Mouse (Mus musculus) hindbrain, embryonic 12.5 days (tissue): ENCODE measurements around the gene Ecel1. TPM values are rescaled to one million over a fixed set of nuclear protein-coding genes. Genes with fewer than 3 reads are reported as not detected.

Source experiments
- ATAC-seq: fragments of 200-750 bp; cut with Nextera tagmentation; 2 replicates; pipeline ENCODE4 v1.8.0; 2017; ENCODE audit warnings: moderate TSS enrichment; ENCODE audit not compliant: low FRiP score
- H3K27ac ChIP-seq: fragments of 300-500 bp; sonication (generic); 2 replicates; pipeline ENCODE4 v1.5.1; 2016; ENCODE audit warnings: mild to moderate bottlenecking
- H3K27me3 ChIP-seq: fragments of 300-500 bp; sonication (generic); 2 replicates; pipeline ENCODE4 v1.6.1; 2016; ENCODE audit warnings: mild to moderate bottlenecking
- H3K36me3 ChIP-seq: fragments of 300-500 bp; sonication (generic); 2 replicates; pipeline ENCODE4 v1.6.1; 2016; ENCODE audit warnings: mild to moderate bottlenecking
- H3K4me1 ChIP-seq: fragments of 300-500 bp; sonication (generic); 2 replicates; pipeline ENCODE4 v1.6.1; 2016
- H3K4me2 ChIP-seq: fragments of 300-500 bp; sonication (generic); replicated peaks from 2 replicates; pipeline ENCODE4 v1.6.1; 2016; ENCODE audit warnings: mild to moderate bottlenecking
- H3K4me3 ChIP-seq: fragments of 300-500 bp; sonication (generic); 2 replicates; pipeline ENCODE4 v1.5.1; 2016; ENCODE audit warnings: mild to moderate bottlenecking
- H3K9ac ChIP-seq: fragments of 300-500 bp; sonication (generic); 2 replicates; pipeline ENCODE4 v1.6.1; 2016; ENCODE audit warnings: mild to moderate bottlenecking, moderate library complexity
- H3K9me3 ChIP-seq: fragments of 300-500 bp; sonication (generic); replicated peaks from 2 replicates; pipeline ENCODE4 v1.6.1; 2016; ENCODE audit warnings: mild to moderate bottlenecking
- WGBS: fragments of 180-500 bp; shearing (Covaris S2); methylation state at CpG from one replicate; pipeline ENCODE4 v1.1.7; 2016; 5-methylcytosine and 5-hydroxymethylcytosine counted together
- polyA plus RNA-seq: library from polyadenylated mRNA; unstranded; fragments of >200 nt; fragmentation: Nextera tagmentation; extraction: Ambion mirVana; gene quantifications from 2 replicates; pipeline ENCODE4 v1.2.1, GENCODE M21; 2016

Ecel1 gene
- polyA plus RNA-seq, 1 experiment from 2014 or later: 29.2 TPM

DNA sequence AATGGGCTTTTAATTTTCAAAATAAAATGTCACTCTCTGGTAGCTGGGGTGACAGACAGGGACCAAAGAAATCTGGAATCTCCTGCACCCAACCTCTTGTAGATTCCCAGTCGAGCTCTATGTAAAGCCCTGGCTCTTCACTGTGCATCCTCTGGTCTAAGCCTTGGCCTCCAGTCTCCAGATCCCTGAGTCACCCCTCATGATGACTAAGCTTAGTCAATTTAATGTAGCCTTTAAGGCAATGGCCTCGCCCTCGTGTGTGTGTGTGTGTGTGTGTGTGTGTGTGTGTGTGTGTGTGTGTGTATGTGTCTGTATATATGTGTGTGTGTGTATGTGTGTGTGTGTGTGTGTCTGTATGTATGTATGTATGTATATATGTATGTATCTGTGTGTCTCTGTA is 3.1 kb upstream of the Ecel1 start:
- Histone ChIP-seq H3K9me3 (no peaks in the 10 kb centered on the region), H3K4me2 (no peak overlapping the region), H3K36me3 (no peaks in the 10 kb centered on the region), H3K4me3 (no peak overlapping the region), H3K27ac (no peak overlapping the region), H3K9ac (no peak overlapping the region), H3K4me1 (peaks cover 28% of the 10 kb centered on the region), H3K27me3 (peaks cover 60% of the 10 kb centered on the region)
- 82% methylated on average over 3 of the region's 3 CpGs for WGBS
- no peak for ATAC-seq

DNA sequence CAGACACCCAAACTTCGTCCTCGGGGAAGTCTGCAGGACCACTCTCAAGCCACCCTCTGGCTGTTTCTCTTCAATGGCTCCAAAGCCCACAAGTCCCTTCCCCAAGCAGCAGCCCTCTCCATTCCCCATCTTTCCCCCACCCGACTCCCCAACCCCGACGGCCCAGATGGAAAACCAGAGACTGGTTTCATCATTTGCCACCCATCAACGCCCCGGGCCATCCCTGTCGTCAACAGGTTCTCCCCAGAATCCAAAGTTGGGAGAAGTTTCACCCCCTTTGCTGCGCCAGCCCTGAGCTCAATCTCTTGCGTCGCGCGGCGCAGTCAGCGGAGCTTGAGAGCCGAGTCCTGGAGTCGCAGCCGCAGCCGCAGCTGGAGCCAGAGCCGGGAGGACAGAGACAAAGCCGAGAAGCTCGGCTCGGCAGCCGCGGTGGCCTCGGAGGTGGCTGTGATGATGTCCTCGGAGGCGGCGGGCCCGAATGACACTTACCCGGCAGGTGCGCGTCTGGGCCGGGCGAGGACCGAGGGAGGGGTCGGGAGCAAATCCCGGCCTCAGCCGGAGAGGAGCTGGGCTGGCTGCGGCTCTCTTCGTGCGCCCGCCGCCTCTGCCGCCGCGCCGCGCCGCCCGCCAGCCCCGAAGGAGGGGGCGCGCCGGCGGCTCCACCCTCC is 656 bp downstream of the Ecel1 start:
- peaks cover 29% of the 10 kb centered on the region for H3K4me1 ChIP-seq
- peak overlapping the region; percentile 75 for H3K4me2 ChIP-seq
- no peaks in the 10 kb centered on the region for H3K36me3 ChIP-seq
- WGBS: under 1% methylated on average over 45 of the region's 56 CpGs
- H3K27ac ChIP-seq: 0 out of 2 replicates have a peak overlapping the region, but pooled peaks have one; percentile 62
- H3K9ac ChIP-seq: peak overlapping the region; percentile 63
- peak overlapping the region; percentile 47 for H3K4me3 ChIP-seq
- no peaks in the 10 kb centered on the region for H3K9me3 ChIP-seq
- peak; percentile 21; the same call in 1 of the 2 replicates for ATAC-seq
- peaks cover 89% of the 10 kb centered on the region for H3K27me3 ChIP-seq

DNA sequence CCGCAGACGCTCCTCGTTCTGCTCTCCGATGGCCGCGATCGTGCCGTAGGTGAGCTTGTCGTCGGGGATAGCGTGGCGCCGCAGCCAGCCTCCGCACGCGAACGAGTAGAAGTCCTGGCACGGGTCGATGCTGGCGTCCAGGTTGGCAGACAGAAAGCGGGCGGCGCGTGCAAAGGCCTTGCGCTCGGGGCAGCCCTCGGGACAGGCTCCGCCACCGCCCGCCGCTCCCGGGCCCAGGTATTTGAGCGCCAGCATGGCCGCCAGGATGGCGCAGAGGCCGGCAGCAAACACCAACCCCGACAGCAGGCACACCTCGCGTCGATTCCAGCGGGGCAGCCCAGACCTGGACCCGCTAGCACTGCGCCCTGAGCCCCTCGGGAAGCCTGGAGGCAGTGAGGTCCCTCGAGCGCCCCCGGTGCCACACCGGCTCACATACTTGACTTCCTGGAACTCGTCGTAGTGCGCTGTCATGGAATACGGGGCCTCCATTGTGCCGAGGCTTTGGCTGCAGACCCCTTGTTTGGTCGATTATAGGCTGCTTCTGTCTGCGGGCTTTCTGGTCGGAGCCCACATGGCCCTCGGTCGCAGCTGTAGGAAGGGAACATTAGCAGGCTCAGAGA is 1.7 kb downstream of the Ecel1 start:
- Histone ChIP-seq H3K27ac (no peak overlapping the region; the same call in 1 of the 2 replicates), H3K9me3 (no peaks in the 10 kb centered on the region), H3K4me3 (peak overlapping the region; percentile 47), H3K4me2 (peak overlapping the region; percentile 75), H3K4me1 (peaks cover 29% of the 10 kb centered on the region), H3K27me3 (peaks cover 97% of the 10 kb centered on the region), H3K36me3 (no peaks in the 10 kb centered on the region), H3K9ac (peak overlapping the region; percentile 63)
- WGBS: 1% methylated on average over 58 of the region's 58 CpGs
- no peak for ATAC-seq

DNA sequence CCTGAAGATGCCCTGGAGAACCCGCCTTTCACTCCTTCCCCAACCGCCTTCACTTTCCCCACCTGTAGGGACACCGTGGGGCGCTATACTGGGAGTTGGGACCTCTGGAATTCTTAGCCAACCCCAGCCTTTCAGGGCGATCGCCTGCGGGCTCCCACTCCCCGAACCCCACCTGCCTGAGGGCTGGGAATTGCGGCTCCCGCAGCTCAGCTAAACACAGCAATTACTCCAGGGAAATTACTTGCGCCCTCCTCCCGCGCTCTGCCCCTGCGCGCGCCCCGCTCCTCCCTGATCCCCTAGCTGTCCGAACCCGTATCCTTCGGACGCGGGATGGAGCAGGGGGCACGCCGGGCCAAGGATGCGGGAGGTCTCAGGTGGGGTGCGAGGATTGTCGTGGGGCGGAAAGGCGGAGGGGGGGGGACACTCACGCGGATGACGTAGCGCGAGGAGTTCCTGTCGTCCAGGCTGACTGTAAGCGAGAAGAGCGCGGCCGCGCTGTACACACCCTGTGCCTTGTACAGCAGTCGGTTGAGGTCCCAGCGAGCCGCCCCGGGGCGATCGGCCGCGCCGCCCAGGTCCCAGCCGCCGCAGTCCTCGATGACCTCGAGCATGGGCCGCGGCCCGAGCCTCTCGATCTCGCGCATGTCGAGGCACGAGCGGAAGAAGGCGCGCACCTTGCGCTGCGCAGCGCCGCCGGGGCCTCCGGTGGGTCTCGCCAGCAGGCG is 2.4 kb downstream of the Ecel1 start:
- 0 out of 2 replicates have a peak, but pooled peaks have one; percentile 35 for ATAC-seq
- Histone ChIP-seq H3K27ac (no peak overlapping the region; the same call in 1 of the 2 replicates), H3K4me1 (peaks cover 29% of the 10 kb centered on the region)

DNA sequence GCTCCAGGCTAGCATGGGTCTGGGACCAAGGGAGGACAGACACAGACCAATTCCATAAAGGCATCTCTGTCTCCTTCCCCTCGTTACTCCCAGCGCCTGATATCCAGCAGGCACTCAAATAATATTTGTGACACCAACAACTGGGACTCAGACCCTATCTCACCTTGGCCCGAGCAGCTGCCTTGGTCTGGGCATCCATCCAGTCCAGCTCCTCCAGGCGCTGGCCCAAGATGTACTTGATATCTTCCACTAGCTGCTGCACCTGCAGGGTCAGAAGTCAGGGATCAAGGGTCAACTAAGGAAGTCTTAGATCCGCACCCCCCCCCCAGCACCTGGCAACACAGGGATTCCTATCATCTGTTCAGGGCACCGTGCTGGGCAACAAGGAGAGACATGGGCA is 5.0 kb downstream of the Ecel1 start:
- ATAC-seq: no peak
- no peak overlapping the region for H3K4me2 ChIP-seq
- 87% methylated on average over 6 of the region's 6 CpGs for WGBS
- H3K9ac ChIP-seq: no peak overlapping the region
- no peaks in the 10 kb centered on the region for H3K36me3 ChIP-seq
- no peak overlapping the region for H3K4me3 ChIP-seq
- peaks cover 23% of the 10 kb centered on the region for H3K4me1 ChIP-seq
- peaks cover 82% of the 10 kb centered on the region for H3K27me3 ChIP-seq
- no peaks in the 10 kb centered on the region for H3K9me3 ChIP-seq
- no peak overlapping the region for H3K27ac ChIP-seq

More for the DNA sequence above, 2.4 kb downstream of the Ecel1 start:
- Histone ChIP-seq H3K4me3 (peak overlapping the region; percentile 47), H3K9ac (peak overlapping the region; percentile 63), H3K9me3 (no peaks in the 10 kb centered on the region), H3K36me3 (no peaks in the 10 kb centered on the region), H3K27me3 (peaks cover 99% of the 10 kb centered on the region), H3K4me2 (peak overlapping the region; percentile 75)
- WGBS: 2% methylated on average over 70 of the region's 72 CpGs

DNA sequence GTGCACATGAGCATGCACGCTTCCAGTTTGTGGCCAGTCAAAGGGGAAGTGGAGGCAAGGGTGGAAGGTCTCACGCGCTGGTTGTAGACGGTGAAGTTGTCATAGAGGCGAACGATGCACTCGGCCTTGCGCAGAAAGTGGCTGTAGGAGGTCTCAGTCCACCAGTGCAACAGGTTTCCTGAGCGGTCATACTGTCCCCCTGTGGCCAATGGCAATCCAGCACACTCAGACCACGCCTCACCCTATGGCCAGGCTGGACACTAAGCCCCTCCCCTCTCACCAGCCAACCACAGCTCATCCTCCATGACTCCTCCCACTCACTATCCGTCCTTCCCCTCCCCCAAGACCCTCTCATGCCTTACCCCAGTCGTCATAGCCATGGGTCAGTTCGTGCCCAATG is 6.9 kb downstream of the Ecel1 start:
- H3K4me3 ChIP-seq: no peak overlapping the region
- H3K9ac ChIP-seq: no peak overlapping the region
- no peak overlapping the region; the same call in 1 of the 2 replicates for H3K4me2 ChIP-seq
- 35% methylated on average over 13 of the region's 13 CpGs for WGBS
- H3K4me1 ChIP-seq: peaks cover 6% of the 10 kb centered on the region
- no peaks in the 10 kb centered on the region for H3K36me3 ChIP-seq
- H3K9me3 ChIP-seq: no peaks in the 10 kb centered on the region
- H3K27me3 ChIP-seq: peaks cover 64% of the 10 kb centered on the region
- ATAC-seq: no peak
- no peak overlapping the region for H3K27ac ChIP-seq

DNA sequence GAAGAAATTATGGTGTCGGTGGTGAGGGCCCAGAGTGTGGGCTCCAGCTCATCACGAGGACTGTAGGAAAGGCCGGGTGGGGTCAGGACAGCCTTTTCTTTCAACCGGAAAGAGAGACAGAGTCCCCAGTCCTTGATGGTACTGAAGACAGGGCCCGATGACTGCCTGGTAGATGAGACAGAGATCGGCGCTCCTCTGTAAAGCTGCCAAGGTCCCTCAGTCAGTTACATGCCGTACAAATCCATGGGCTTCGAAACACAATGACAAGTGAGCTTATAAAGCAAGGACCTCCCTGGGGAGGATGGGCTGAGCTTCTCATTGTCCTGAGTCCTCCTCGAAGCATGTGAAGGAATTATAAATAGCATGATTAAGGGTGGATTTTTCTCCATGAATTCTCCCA is 13.2 kb downstream of the Ecel1 start:
- Histone ChIP-seq H3K36me3 (no peaks in the 10 kb centered on the region), H3K27me3 (0 out of 2 replicates have a peak, but pooled peaks cover 8% of the 10 kb centered on the region), H3K27ac (no peak overlapping the region), H3K4me1 (0 out of 2 replicates have a peak, but pooled peaks cover 5% of the 10 kb centered on the region), H3K4me3 (no peak overlapping the region), H3K9me3 (no peaks in the 10 kb centered on the region), H3K9ac (no peak overlapping the region), H3K4me2 (no peak overlapping the region)
- 71% methylated on average over 10 of the region's 10 CpGs for WGBS
- peak; percentile 35; the same call in 1 of the 2 replicates for ATAC-seq

DNA sequence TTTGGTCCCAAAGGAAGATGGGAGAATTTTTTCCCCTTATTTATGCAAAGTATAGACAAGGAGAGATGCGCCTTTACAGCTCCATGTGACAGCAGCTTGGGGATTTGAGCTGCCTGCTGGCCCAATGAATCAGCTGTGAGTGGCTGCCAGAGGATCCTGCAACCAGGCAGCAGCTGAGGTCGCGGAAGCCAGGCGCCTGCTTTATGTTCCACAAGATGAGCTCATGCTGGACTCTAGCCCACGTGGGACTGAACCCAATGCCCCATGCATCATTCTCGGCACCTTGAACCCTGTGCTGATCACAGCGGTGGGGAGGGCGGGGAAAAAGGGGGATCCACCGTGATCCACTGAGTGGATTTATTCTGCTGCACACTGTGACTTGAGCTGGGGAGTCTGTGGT is 13.9 kb downstream of the Ecel1 start:
- 0 out of 2 replicates have a peak, but pooled peaks cover 3% of the 10 kb centered on the region for H3K27me3 ChIP-seq
- H3K4me3 ChIP-seq: no peak overlapping the region
- 56% methylated on average over 9 of the region's 9 CpGs for WGBS
- H3K9me3 ChIP-seq: no peaks in the 10 kb centered on the region
- peak overlapping the region; percentile 73 for H3K27ac ChIP-seq
- no peak overlapping the region for H3K4me2 ChIP-seq
- H3K9ac ChIP-seq: no peak overlapping the region
- peak; percentile 70 for ATAC-seq
- no peaks in the 10 kb centered on the region for H3K36me3 ChIP-seq
- H3K4me1 ChIP-seq: 0 out of 2 replicates have a peak, but pooled peaks cover 5% of the 10 kb centered on the region

DNA sequence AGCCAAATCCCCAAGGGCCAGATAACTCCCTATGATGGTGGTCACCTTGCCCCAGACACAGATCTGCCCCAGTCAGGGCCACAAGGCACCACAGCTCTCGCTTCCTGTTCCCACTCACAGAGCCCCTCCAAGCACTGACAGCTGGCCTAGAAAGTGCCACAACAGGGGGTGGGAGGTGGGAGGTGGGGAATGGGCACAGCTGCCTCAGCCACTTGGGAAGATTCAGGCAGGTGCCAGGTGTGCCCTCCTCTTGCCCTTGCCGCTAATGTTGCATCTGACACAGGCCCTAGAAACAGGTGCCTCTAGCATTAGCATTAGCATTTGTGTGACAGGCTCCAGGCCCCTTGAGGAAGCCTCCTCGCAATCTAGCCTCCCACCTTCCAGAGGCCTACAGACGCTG is 14.8 kb downstream of the Ecel1 start:
- Histone ChIP-seq H3K4me1 (0 out of 2 replicates have a peak, but pooled peaks cover 5% of the 10 kb centered on the region), H3K9me3 (no peaks in the 10 kb centered on the region), H3K36me3 (no peaks in the 10 kb centered on the region), H3K4me2 (no peak overlapping the region), H3K27ac (no peak overlapping the region), H3K4me3 (no peak overlapping the region), H3K27me3 (0 out of 2 replicates have a peak, but pooled peaks cover 3% of the 10 kb centered on the region), H3K9ac (no peak overlapping the region)
- WGBS: 77% methylated on average over 4 of the region's 4 CpGs
- no peak for ATAC-seq

DNA sequence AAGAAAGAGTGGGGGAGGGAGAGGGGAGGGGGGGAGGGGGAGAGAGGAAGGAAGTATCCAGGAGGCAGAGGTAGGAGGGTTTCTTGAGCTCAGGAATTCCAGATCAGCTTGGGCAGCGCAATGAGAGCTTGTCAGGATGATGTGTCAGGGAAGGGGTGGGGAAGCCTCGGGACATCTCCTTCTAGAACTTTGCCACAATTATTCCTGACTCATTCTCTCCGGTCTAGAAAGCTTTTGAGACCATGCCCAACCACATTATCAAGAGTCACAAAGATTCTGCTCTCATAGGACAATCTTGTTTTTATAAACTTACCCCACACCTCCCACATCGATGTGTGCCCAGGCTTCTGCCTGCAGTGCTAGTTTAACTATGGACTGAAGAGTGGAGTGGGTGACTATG is 24.5 kb downstream of the Ecel1 start:
- ATAC-seq: no peak
- no peak overlapping the region for H3K4me2 ChIP-seq
- no peak overlapping the region for H3K4me3 ChIP-seq
- H3K27ac ChIP-seq: no peak overlapping the region
- H3K4me1 ChIP-seq: 0 out of 2 replicates have a peak, but pooled peaks cover 6% of the 10 kb centered on the region
- no peaks in the 10 kb centered on the region for H3K9me3 ChIP-seq
- peaks cover 26% of the 10 kb centered on the region for H3K27me3 ChIP-seq
- WGBS: 98% methylated on average over 3 of the region's 4 CpGs
- no peaks in the 10 kb centered on the region for H3K36me3 ChIP-seq
- H3K9ac ChIP-seq: no peak overlapping the region

DNA sequence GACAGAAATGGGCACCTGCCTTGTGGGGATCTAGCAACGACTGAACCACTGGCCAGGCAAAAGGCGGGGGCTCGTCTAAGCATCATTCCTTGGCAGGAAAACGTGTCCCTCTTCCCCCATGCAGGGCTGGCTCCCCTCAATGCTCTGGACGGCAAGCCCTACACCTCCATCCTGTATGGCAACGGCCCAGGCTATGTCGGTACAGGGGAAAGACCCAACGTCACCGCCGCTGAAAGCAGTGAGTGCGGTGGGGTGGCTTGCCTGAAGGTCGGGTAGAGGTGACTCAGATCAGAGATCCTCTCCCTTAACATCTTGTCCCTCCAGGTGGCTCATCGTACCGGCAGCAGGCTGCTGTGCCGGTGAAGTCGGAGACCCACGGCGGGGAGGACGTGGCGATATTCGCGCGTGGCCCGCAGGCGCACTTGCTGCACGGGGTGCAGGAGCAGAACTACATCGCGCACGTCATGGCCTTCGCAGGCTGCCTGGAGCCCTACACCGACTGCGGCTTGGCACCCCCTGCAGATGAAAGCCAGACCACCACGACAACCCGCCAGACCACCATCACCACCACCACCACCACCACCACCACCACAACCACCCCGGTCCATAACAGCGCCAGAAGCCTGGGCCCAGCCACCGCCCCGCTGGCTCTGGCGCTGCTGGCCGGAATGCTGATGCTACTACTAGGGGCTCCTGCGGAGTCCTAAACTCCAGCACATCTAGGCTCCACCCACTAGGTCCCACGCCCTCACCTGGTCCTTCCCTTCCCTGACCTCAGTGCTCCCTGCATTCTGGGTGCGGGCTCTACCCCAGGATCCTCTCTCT is 28.9 kb downstream of the Ecel1 start:
- Histone ChIP-seq H3K4me2 (peak overlapping the region; percentile 31), H3K36me3 (no peaks in the 10 kb centered on the region), H3K9me3 (no peaks in the 10 kb centered on the region), H3K4me1 (0 out of 2 replicates have a peak, but pooled peaks cover 6% of the 10 kb centered on the region), H3K4me3 (peak overlapping the region; percentile 20; the same call in 1 of the 2 replicates), H3K27me3 (peaks cover 41% of the 10 kb centered on the region), H3K27ac (no peak overlapping the region), H3K9ac (no peak overlapping the region)
- WGBS: 12% methylated on average over 40 of the region's 43 CpGs
- peak; percentile 40 for ATAC-seq
